Mouse (Mus musculus): ENCODE data around the gene Wdr20. TPM values are rescaled to one million over a fixed set of nuclear protein-coding genes. Genes with fewer than 3 reads are reported as not detected.

The Wdr20 gene
- polyA plus RNA-seq, 1 experiment from 2014 or later: 31.3 TPM

DNA sequence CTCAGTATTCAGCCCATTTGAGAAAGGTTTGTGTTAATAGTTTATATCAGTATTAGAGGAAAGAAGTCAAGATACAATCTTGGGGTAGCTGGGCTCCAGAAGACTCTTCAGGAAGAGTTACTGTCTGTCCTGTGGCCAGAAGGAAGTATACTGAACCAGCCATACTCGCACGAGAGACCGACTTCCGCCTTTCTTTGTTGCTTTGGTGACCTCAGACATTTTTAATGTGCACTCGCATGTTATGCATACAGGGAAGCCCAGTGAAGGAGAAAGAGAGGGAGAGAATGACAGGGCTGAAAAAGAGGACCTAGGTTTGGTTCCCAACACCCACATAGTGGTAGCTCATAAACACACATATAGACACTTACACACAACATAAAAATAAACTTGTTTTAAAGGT is 26.8 kb downstream of the Wdr20 start:
- 0 out of 2 replicates have a peak, but pooled peaks cover 3% of the 10 kb centered on the region for H3K4me1 ChIP-seq
- H3K9ac ChIP-seq: no peak overlapping the region
- no peak overlapping the region for H3K4me3 ChIP-seq
- 93% methylated on average over 5 of the region's 5 CpGs for WGBS
- H3K9me3 ChIP-seq (replicated peaks): no peaks in the 10 kb centered on the region
- no peak overlapping the region for H3K27ac ChIP-seq
- no peaks in the 10 kb centered on the region for H3K36me3 ChIP-seq
- ATAC-seq (ENCODE audit: low FRiP score): no peak
- H3K4me2 ChIP-seq (replicated peaks): no peak overlapping the region
- no peaks in the 10 kb centered on the region for H3K27me3 ChIP-seq

DNA sequence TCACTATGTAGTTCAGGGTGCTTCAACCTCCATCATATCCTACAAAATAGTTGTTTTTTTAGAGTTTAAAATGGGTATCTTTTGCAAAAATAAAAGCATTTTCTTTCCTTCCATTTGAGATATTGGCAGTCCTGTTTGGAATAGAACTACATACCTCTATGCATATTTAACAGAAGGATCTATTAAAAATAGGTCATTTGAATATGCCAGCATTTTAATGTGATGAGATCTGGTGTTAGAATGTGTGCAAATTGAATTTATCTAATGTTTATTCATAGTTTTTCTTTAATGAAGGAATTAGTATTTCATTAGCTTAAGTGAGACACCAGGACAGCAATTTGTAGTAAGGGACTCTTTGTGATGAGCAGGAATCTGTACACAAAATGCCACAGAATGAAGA is 30.8 kb downstream of the Wdr20 start:
- no peak overlapping the region for H3K27ac ChIP-seq
- no peak overlapping the region for H3K4me3 ChIP-seq
- no peaks in the 10 kb centered on the region for H3K36me3 ChIP-seq
- H3K27me3 ChIP-seq: no peaks in the 10 kb centered on the region
- H3K9ac ChIP-seq: no peak overlapping the region
- no peak overlapping the region for H3K4me2 ChIP-seq (replicated peaks)
- ATAC-seq (ENCODE audit: low FRiP score): no peak
- H3K9me3 ChIP-seq (replicated peaks): no peaks in the 10 kb centered on the region
- 0 out of 2 replicates have a peak, but pooled peaks cover 3% of the 10 kb centered on the region for H3K4me1 ChIP-seq

DNA sequence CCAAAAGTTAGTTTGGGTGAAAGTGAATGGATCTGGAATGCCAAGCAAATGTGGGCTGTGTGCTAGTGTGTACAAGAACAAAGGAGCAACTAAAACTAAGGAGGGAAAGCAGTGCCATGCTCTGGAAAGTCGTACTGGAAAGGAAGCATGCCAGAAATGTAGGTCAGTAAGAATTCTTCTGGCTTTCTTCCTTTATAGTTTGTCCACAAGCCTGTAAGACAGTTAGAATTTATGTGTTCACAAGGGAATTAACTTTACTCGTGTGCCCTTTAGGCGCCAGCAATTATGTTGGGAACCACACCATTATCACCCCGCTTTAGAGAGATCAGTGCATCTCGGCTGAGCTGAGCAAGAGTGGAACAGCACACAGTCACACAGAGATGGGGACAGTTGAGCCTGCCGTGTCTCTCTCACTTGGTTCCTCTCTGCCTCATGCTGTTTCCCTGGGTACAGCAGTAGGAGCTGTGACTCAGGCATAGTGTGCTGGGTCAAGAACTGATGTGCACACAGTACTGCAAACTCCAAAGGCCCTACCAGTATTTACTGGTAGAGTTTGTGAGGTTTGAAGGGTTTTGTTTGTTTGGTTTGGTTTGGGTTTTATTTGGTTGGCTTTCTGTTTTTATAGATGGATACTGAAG is 32.0 kb downstream of the Wdr20 start:
- ATAC-seq (ENCODE audit: low FRiP score): no peak
- Histone ChIP-seq H3K4me1 (0 out of 2 replicates have a peak, but pooled peaks cover 3% of the 10 kb centered on the region), H3K4me3 (no peak overlapping the region), H3K9me3 (replicated peaks) (no peaks in the 10 kb centered on the region), H3K9ac (no peak overlapping the region), H3K27ac (no peak overlapping the region), H3K36me3 (no peaks in the 10 kb centered on the region), H3K27me3 (no peaks in the 10 kb centered on the region), H3K4me2 (replicated peaks) (no peak overlapping the region)
- 76% methylated on average over 6 of the region's 6 CpGs for WGBS

DNA sequence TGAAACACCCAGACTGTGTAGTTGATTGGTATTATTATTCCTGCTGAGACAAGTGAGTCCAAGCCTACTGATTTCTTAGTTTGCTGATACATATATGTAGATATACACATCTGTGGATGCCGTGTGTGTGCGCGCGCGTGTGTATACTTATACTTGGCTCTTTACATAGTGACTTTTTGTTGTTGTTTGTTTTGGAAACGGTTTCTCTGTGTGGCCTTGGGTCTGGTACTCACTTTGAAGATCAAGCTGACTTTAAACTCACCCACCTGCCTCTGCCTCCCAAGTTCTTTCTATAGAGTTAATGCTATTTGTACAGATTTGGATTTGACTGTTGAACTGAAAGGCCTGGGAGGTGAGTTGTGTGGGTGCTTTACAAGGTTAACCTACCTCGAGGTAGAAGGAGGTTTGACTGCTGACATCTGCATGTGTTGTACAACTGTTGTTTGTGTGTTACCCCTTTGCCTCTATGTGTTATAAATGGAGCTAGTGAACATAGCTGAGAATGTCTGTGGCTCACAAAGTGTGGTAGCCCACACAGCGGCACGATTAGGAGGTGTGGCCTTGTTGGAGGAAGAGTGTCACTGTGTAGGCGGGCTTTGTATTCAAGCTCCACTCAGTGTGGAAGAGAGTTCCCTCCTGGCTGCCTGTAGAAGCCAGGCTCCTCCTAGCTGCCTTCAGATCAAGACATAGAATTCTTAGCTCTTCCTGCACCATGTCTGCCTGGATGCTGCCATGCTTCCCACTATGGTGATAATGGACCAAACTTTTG is 32.9 kb downstream of the Wdr20 start:
- no peak for ATAC-seq (ENCODE audit: low FRiP score)
- H3K4me2 ChIP-seq (replicated peaks): no peak overlapping the region
- no peak overlapping the region for H3K4me3 ChIP-seq
- WGBS: 91% methylated on average over 10 of the region's 10 CpGs
- H3K27me3 ChIP-seq: no peaks in the 10 kb centered on the region
- H3K36me3 ChIP-seq: no peaks in the 10 kb centered on the region
- H3K27ac ChIP-seq: no peak overlapping the region
- peaks cover 8% of the 10 kb centered on the region for H3K4me1 ChIP-seq
- no peak overlapping the region for H3K9ac ChIP-seq
- H3K9me3 ChIP-seq (replicated peaks): no peaks in the 10 kb centered on the region

DNA sequence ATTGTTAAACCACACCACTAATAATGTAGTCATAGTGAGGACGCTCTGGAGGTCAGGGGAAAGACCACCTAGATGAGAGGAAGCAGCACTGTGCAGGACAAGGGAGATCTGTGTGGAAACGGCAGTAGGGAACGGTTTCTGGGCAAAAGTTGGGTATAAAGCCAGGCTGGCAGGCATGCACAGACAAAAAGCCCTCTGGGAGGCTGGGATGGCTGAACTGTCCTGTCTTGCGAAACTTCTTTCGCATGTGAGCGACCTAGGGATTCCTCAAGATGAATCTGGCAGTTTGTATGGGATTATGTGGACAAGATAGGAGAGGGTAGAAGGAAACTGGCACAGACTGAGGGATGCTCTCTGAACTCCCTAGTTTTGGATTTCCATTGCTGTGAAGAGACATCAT is 34.2 kb downstream of the Wdr20 start:
- Histone ChIP-seq H3K36me3 (no peaks in the 10 kb centered on the region), H3K4me3 (no peak overlapping the region), H3K9ac (no peak overlapping the region), H3K27ac (no peak overlapping the region), H3K4me2 (replicated peaks) (no peak overlapping the region), H3K27me3 (no peaks in the 10 kb centered on the region), H3K9me3 (replicated peaks) (no peaks in the 10 kb centered on the region), H3K4me1 (peaks cover 13% of the 10 kb centered on the region)
- ATAC-seq (ENCODE audit: low FRiP score): no peak
- 93% methylated on average over 6 of the region's 6 CpGs for WGBS

DNA sequence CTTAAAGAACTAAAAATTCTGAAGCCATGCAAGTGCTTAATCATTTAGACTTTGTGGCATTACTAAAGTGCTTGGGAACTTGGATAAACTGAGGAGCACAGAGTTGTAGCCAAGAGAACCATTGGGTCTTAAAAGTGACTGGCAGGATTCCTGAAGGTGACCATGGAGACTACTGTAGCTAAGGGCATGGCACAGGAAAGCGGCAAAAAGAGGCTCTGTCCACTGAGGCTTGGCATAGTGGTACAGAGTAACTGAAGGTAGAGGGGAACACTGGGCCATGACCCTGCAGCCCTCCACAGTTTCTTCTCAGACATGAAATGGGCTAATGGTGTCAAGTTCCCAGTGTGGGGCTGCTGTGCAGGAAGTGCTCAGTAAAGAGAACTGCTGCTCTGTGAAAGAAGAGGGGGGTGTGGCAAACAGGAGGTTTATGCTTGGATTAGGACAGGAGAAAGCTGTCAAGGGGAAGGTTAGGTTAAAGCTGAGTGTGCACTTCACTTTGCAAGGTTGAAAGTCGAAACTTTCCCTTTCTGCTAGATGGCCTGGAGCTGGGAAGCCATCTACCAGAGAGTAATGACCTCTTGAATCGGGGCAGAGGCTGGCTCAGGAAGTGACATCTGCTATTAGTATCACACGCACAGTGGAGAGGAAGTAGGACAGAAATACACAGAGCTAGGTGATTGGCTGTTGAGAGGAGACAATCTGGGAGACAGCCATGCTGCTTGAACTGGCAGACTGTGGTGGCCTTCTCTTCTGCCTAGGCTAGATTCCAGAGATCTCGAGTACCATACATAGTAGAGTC is 38.1 kb downstream of the Wdr20 start:
- ATAC-seq (ENCODE audit: low FRiP score): no peak
- no peak overlapping the region for H3K9ac ChIP-seq
- H3K9me3 ChIP-seq (replicated peaks): no peaks in the 10 kb centered on the region
- H3K4me2 ChIP-seq (replicated peaks): no peak overlapping the region
- no peak overlapping the region for H3K27ac ChIP-seq
- H3K36me3 ChIP-seq: peaks cover 15% of the 10 kb centered on the region; the same call in 1 of the 2 replicates
- H3K4me1 ChIP-seq: peaks cover 10% of the 10 kb centered on the region
- no peak overlapping the region for H3K4me3 ChIP-seq
- WGBS: 79% methylated on average over 5 of the region's 5 CpGs
- H3K27me3 ChIP-seq: no peaks in the 10 kb centered on the region

DNA sequence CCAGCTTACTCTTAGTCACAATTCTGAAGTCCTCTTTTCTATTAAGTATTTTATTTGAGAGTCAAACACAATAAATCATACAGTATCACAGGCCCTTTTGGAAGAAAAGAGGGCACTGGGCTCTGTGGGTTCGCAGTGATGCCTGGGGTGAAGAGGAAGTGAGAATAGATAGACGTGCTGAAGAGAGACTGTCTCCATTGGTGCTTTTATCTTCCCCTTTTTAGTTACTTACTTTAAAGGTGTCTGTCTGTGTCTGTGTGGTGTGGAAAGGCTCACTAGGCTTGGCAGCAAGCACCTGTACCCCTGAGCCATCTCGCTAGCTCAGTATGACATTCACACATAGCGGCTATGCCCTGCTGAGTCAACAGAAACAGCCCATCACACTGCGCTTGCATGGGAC is 40.1 kb downstream of the Wdr20 start:
- Histone ChIP-seq H3K27me3 (no peaks in the 10 kb centered on the region), H3K4me3 (no peak overlapping the region), H3K27ac (no peak overlapping the region), H3K9me3 (replicated peaks) (no peaks in the 10 kb centered on the region), H3K9ac (no peak overlapping the region), H3K36me3 (peaks cover 28% of the 10 kb centered on the region), H3K4me2 (replicated peaks) (no peak overlapping the region), H3K4me1 (peaks cover 10% of the 10 kb centered on the region)
- no peak for ATAC-seq (ENCODE audit: low FRiP score)
- 88% methylated on average over 5 of the region's 5 CpGs for WGBS

DNA sequence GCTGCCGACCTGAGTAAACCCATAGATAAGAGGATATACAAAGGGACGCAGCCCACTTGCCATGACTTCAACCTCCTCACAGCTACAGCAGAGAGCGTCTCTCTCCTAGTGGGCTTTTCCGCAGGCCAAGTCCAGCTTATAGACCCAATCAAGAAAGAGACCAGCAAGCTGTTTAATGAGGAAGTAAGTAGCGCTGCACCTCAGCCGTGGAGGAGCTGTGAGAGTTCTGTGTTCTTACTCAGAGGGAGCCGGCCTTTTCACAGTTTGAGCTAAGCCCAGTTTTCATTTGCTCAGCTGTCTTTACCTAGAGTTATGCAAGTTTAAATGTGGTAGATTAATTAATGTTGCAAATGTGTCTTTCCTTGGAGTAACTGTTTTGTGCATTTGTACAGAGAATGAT is 41.6 kb downstream of the Wdr20 start:
- Histone ChIP-seq H3K27me3 (no peaks in the 10 kb centered on the region), H3K9ac (no peak overlapping the region), H3K4me1 (peaks cover 10% of the 10 kb centered on the region), H3K4me2 (replicated peaks) (no peak overlapping the region), H3K9me3 (replicated peaks) (no peaks in the 10 kb centered on the region), H3K27ac (no peak overlapping the region), H3K4me3 (no peak overlapping the region), H3K36me3 (peaks cover 30% of the 10 kb centered on the region)
- 90% methylated on average over 7 of the region's 7 CpGs for WGBS
- ATAC-seq (ENCODE audit: low FRiP score): no peak

DNA sequence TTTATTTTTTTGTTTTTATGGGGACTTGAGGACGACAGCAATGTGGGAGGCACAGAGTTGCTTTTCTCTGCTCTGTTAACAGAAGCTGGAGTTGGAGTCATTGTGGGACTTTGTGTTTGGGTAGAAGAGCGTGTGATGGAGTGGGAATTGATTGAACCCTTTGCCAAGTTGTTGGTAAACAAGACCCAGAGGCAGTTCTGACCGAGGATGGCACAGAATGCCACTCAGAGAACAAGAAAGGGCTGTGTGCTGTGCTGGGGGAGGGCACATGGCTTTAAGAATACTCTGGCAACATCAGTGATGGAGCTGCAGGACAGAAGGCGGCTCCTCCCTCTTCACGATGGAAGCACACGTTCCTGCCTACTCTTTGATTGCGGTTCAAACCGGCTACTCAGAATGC is 43.4 kb downstream of the Wdr20 start:
- ATAC-seq (ENCODE audit: low FRiP score): no peak
- H3K4me2 ChIP-seq (replicated peaks): no peak overlapping the region
- peaks cover under 1% of the 10 kb centered on the region; the same call in 1 of the 2 replicates for H3K4me1 ChIP-seq
- H3K36me3 ChIP-seq: peaks cover 41% of the 10 kb centered on the region
- H3K27me3 ChIP-seq: no peaks in the 10 kb centered on the region
- H3K27ac ChIP-seq: no peak overlapping the region
- H3K9ac ChIP-seq: no peak overlapping the region
- WGBS: 77% methylated on average over 8 of the region's 8 CpGs
- no peak overlapping the region for H3K4me3 ChIP-seq
- H3K9me3 ChIP-seq (replicated peaks): no peaks in the 10 kb centered on the region

DNA sequence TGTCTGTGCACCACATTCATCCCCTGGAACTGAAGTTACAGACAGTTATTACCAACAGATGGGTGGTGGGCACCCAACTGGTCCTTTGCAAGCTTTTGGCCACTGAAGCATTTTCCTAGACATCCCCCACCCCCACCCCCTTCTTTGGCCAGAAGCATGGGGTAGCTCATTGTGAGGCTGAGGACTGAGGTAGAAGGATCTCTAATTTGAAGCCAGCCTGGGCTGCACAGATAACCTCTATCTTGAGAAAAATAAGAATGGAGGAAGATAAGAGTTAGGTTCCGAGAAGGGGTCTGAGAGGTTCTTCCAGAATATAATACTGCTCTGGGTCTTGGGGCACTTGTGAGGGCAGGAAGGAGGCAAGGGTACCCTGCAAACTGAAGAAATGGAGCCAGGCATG is 44.5 kb downstream of the Wdr20 start:
- no peak overlapping the region for H3K4me2 ChIP-seq (replicated peaks)
- no peak overlapping the region for H3K27ac ChIP-seq

DNA sequence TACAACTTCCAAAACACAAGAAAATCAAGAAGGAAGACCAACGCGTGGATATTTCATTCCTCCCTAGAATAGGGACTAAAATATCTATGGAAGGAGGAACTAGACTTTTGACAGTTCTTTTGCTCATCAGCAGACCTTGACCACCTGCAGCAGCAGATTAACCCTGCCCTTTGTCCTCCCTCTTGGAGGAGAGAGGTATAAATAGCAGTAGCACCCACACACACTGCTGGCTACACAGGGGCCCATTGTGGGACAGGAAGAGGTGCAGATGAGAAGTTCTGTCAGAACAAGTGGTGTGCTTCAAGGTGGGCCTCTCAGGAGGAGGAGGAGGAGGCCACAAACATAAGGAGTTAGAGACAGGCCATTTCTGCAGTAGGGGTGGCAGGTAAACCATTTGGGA is 46.5 kb downstream of the Wdr20 start:
- WGBS: 85% methylated on average over 2 of the region's 2 CpGs
- H3K4me2 ChIP-seq (replicated peaks): no peak overlapping the region
- H3K9me3 ChIP-seq (replicated peaks): no peaks in the 10 kb centered on the region
- H3K4me3 ChIP-seq: no peak overlapping the region
- H3K27me3 ChIP-seq: no peaks in the 10 kb centered on the region
- H3K9ac ChIP-seq: no peak overlapping the region
- no peak for ATAC-seq (ENCODE audit: low FRiP score)
- H3K4me1 ChIP-seq: no peaks in the 10 kb centered on the region
- H3K36me3 ChIP-seq: peaks cover 40% of the 10 kb centered on the region
- no peak overlapping the region for H3K27ac ChIP-seq

More for the DNA sequence above, 44.5 kb downstream of the Wdr20 start:
- peaks cover 41% of the 10 kb centered on the region for H3K36me3 ChIP-seq
- no peaks in the 10 kb centered on the region for H3K4me1 ChIP-seq
- H3K9ac ChIP-seq: no peak overlapping the region
- no peaks in the 10 kb centered on the region for H3K9me3 ChIP-seq (replicated peaks)
- H3K27me3 ChIP-seq: no peaks in the 10 kb centered on the region
- WGBS: 88% methylated on average over 1 of the region's 1 CpGs
- no peak overlapping the region for H3K4me3 ChIP-seq
- ATAC-seq (ENCODE audit: low FRiP score): no peak

DNA sequence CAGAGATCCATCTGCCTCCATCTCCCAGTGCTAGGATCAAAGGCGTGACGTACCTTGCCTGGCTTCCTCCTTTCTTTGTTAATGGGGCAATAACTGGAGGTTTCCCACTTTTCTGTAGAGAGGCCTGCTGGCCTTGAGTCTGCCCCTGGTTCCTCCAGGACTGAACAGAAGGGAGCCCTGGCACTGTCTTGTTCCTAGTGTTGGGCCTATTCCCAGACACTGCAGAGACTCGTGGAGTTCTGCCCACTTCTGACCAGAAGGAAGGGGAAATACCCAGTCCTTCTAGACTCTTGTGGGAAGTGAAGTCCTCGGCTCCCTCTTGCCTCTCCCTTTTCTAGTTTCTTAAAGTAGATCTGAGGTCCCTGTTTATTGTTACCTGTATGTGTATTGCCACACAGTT is 48.5 kb downstream of the Wdr20 start:
- H3K4me3 ChIP-seq: no peak overlapping the region
- ATAC-seq (ENCODE audit: low FRiP score): no peak
- H3K4me2 ChIP-seq (replicated peaks): no peak overlapping the region
- WGBS: 88% methylated on average over 4 of the region's 4 CpGs
- H3K9me3 ChIP-seq (replicated peaks): no peaks in the 10 kb centered on the region
- no peaks in the 10 kb centered on the region for H3K27me3 ChIP-seq
- H3K9ac ChIP-seq: no peak overlapping the region
- no peak overlapping the region for H3K27ac ChIP-seq
- H3K36me3 ChIP-seq: peaks cover 23% of the 10 kb centered on the region
- 0 out of 2 replicates have a peak, but pooled peaks cover 2% of the 10 kb centered on the region for H3K4me1 ChIP-seq
